Mouse (Mus musculus): ENCODE results near the gene Pym1.
"Not testable (repeated sequence)": the region's sequence is repeated elsewhere in the genome, so short reads cannot be mapped to it uniquely, and the experiment has no call there.

The Pym1 gene

DNA sequence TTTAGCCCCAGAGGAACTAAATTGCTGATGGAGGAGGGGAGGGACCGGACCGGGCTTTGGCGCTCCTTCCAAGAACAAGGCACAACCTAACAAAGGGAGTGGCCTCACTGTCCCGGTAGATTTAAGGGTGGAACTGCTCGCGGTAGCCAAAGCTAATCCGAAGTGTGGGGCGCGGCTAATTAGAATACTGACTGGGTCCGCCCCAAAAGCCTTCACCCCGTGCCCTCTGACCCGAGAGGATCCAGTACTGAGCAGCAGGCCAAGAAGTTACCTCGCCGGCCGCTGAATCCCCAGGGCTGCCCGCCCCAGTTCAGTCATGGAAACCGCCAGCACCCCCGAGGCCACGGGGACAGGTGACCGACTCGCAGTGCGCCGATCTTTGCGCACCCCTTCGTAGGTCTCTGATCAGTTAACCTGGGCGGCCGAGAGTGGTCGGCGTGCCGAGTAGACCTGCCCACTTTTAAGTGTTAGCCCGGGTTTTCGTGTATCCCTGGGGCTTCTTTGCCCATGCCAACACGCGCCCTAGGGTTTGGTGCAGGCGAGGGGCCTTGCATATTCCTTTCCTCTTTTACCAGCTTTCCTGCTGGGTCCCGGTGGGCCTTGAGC lies at the start of gene Pym1:
Gene Pym1, plus strand, starts transcription at position 244 of the 606 bp plus-strand sequence.
- in situ Hi-C loops (cut with MboI; ENCODE audit: low sequenced_read_pairs): no loop called here

DNA sequence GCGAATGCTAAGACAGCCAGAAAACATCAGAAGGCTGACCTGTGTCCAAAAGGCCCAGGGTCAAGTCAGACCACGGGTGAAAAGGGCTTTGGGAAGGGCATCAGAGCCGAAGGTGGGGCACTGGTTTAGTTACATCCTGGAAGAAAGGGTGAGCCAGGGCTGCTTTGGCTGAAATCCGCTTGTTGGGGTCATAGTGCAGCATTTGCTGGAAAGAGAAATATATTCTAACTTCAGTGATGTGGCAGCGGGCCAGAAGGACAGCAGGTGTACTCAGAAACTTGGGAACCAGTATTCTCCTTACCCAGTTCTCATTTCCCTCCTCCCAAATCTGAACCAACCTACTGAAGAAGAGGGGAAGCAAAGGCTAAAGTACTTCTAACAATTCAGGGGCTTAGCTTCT lies 48.7 kb upstream of the Pym1 start:
- in situ Hi-C loops (cut with MboI; ENCODE audit: low sequenced_read_pairs): no loop called here

DNA sequence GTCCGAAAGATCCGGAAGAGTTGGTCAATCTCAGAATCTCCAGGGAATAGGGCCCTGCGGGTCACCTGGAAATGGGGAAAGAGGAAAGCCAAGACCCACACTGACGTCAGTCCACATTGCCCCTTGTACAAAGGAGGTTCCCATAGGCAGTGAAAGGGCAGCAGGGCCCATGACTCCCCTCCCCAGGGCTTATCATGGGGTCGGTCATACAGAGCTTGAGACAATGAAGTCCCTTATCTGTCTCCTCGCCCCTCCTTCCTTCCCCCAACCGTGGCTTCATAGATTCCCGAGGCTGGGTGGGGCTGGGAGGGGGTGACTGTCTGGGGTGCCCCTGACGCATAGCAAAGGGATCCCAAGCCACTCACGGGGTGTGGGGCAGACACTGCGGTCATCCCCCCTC lies 48.1 kb upstream of the Pym1 start:
- in situ Hi-C loops (cut with MboI; ENCODE audit: low sequenced_read_pairs): no loop called here

- in situ Hi-C loops (cut with MboI; ENCODE audit: low sequenced_read_pairs): no loop called here
Observed at GRCm38 (mm10) chr10:128700712-128701111, 47.0 kb upstream of the Pym1 start.

- in situ Hi-C loops (cut with MboI; ENCODE audit: low sequenced_read_pairs): no loop called here
Observed at GRCm38 (mm10) chr10:128702328-128703007, 45.2 kb upstream of the Pym1 start.

DNA sequence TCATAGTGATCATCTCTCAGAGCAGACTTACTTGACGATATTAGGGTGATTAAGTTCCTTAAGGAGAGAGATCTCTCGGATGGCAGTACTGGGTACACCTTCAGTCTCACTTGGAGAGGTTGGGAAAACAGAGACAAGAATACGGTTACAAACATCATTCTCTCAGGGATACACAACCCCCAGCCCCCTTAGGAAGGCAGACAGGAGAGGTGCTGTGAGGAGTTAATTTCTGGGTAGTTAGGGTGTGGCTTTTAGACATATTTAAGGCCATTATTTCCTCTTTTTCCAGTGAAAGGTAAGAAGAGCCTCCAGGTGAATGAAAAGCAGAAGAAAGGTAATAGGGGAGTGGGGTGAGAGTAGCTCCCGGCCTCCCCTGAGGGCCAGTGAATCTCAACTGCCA lies 43.8 kb upstream of the Pym1 start, which contains the start of gene Pmel:
Gene Pmel, plus strand, starts transcription at position 301 of the 400 bp plus-strand sequence.
- in situ Hi-C loops (cut with MboI; ENCODE audit: low sequenced_read_pairs): no loop called here

- in situ Hi-C loops (cut with MboI; ENCODE audit: low sequenced_read_pairs): no loop called here
Observed at GRCm38 (mm10) chr10:128704491-128705316, 43.0 kb upstream of the Pym1 start, which contains the start of gene Cdk2. Gene Cdk2 (minus strand): TSS chr10:128705031.

GRCm38 (mm10) chr10:128705317-128705693 lies 42.4 kb upstream of the Pym1 start:
- in situ Hi-C loops (cut with MboI; ENCODE audit: low sequenced_read_pairs): no loop called here

DNA sequence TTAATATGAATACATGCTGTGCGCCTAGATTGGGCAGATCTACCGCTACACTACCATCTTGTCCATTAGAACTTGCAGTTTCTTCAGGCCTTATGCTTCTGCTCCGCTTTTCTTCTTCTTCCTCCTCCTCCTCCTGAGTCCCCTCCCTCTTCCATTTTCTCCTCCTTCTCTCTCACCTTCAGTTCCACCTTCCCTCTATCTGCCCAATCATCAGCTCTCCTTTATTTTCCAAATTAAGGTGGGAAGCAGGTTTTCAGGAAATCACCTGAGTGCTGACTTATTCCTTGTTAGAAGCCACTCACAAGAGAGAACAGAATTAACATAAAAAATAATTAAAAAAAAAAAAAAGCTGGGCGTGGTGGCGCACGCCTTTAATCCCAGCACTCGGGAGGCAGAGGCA lies 36.4 kb upstream of the Pym1 start:
- in situ Hi-C loops (cut with MboI; ENCODE audit: low sequenced_read_pairs): not testable (repeated sequence)

DNA sequence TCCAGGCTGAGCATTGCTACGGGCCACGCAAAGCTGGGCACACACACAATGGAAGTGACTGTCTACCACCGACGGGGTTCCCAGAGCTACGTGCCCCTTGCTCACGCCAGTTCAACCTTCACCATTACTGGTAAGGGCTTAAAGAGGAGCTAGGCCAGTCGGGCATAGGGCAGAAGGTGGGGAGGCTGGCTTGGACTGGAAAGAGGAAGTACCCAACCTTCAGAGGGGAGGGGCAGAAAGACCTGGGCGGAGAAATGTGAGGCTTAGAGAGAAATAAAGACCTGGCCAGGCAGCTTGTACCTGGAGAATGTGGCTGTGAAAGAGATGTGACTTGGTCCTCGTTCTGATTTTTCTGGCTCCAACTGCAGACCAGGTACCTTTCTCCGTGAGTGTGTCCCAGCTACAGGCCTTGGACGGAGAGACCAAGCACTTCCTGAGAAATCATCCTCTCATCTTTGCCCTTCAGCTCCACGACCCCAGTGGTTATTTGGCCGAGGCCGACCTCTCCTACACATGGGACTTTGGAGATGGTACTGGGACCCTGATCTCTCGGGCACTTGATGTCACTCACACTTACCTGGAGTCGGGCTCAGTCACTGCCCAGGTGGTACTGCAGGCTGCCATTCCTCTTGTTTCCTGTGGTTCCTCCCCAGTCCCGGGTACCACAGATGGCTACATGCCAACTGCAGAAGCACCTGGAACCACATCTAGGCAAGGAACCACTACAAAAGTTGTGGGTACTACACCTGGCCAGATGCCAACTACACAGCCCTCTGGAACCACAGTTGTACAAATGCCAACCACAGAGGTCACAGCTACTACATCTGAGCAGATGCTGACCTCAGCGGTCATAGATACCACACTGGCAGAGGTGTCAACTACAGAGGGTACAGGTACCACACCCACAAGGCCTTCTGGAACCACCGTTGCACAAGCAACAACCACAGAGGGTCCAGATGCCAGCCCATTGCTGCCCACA lies 31.8 kb upstream of the Pym1 start:
- in situ Hi-C loops (cut with MboI; ENCODE audit: low sequenced_read_pairs): no loop called here

- in situ Hi-C loops (cut with MboI; ENCODE audit: low sequenced_read_pairs): not testable (repeated sequence)
Observed at GRCm38 (mm10) chr10:128725466-128725865, 22.2 kb upstream of the Pym1 start.

DNA sequence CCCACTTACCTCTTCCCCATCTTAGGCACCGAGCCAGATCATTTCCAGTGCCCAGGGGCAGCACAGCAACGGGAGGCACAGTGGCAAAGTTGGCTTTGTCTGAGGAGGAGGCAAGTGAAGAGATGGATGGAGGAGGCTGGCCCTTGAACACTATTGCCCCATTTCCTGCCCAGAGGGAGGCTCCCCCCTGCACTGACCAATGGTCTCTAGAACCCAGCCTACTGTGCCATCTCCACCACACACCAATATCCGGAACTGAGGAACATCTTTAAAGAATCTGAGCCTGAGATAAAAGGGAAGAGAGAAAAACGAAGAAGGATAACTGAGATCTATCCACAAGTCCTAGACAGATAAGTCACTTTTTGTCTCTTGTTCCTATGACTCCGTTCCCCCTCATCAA lies 19.6 kb upstream of the Pym1 start:
- in situ Hi-C loops (cut with MboI; ENCODE audit: low sequenced_read_pairs): no loop called here

GRCm38 (mm10) chr10:128731002-128731433 lies 16.7 kb upstream of the Pym1 start:
- in situ Hi-C loops (cut with MboI; ENCODE audit: low sequenced_read_pairs): no loop called here

GRCm38 (mm10) chr10:128731992-128732391 lies 15.7 kb upstream of the Pym1 start:
- in situ Hi-C loops (cut with MboI; ENCODE audit: low sequenced_read_pairs): no loop called here

GRCm38 (mm10) chr10:128737435-128737834 lies 10.3 kb upstream of the Pym1 start:
- in situ Hi-C loops (cut with MboI; ENCODE audit: low sequenced_read_pairs): no loop called here

DNA sequence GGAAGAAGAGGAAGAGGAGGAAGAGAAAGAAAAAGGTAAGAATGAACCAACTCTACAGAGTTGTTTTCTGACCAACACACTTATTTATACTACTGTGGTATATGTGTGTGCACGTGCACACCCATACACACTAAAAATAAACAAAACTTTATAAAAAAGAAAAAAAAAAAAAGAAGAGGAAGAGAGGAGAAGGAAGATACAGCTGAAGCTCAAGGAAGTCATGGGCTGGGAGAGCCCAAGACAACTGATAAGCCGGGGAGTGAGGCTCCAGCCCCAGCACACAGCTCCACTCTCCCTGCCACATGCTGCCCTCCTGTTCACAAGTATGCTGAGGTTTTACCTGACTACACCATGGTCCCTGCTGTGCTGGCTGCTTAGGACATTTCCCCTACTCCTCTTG lies 7.4 kb upstream of the Pym1 start:
- in situ Hi-C loops (cut with MboI; ENCODE audit: low sequenced_read_pairs): no loop called here

GRCm38 (mm10) chr10:128742616-128743015 lies 5.1 kb upstream of the Pym1 start:
- in situ Hi-C loops (cut with MboI; ENCODE audit: low sequenced_read_pairs): no loop called here

GRCm38 (mm10) chr10:128743235-128743634 lies 4.5 kb upstream of the Pym1 start:
- in situ Hi-C loops (cut with MboI; ENCODE audit: low sequenced_read_pairs): no loop called here

DNA sequence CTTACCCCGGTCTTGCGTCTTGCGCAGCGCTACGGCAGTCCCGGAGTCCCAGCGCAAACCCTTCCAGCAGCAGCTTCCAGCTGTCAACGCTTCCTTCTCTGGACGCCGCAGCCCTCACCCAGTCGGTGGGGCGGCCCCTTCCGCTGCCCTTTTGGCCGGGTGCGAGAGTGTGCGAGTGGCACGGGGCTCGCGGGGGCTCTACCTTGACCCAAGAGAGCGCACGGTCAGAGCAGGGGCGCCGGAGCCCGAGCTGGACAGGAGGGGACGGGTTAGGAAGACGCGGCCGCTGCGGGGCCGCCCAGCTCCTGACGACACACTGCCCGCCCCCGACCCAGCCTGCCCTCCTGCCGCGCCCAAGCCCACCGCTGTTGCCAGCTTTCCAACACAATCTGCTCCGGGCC lies 3.9 kb upstream of the Pym1 start:
- in situ Hi-C loops (cut with MboI; ENCODE audit: low sequenced_read_pairs): no loop called here

- in situ Hi-C loops (cut with MboI; ENCODE audit: low sequenced_read_pairs): no loop called here
Observed at GRCm38 (mm10) chr10:128744211-128744610, 3.5 kb upstream of the Pym1 start.

All from CH12F3 (cell line).